Mouse (Mus musculus) testis, adult 2 months (tissue): ENCODE data around the gene She. TPM values are rescaled to one million over a fixed set of nuclear protein-coding genes. Genes with fewer than 3 reads are reported as not detected.
A peak's percentile ranks its signal among the peaks of the same experiment; 100 is the strongest.

Experiments used
- H3K27ac ChIP-seq: fragments of 200-500 bp; 2 replicates; pipeline ENCODE4 v1.5.1; 2012; ENCODE audit warnings: low read depth, low read length; ENCODE audit not compliant: control insufficient read depth, insufficient read depth
- H3K27me3 ChIP-seq: fragments of 200-500 bp; 2 replicates; pipeline ENCODE4 v1.6.1; 2012; ENCODE audit warnings: mild to moderate bottlenecking, low read length, moderate library complexity; ENCODE audit not compliant: control insufficient read depth, insufficient read depth
- H3K36me3 ChIP-seq: fragments of 200-500 bp; 2 replicates; pipeline ENCODE4 v1.6.1; 2012; ENCODE audit warnings: mild to moderate bottlenecking, low read length; ENCODE audit not compliant: control insufficient read depth, insufficient read depth
- H3K4me1 ChIP-seq: fragments of 200-500 bp; 2 replicates; pipeline ENCODE4 v1.6.1; 2012; ENCODE audit warnings: low read length; ENCODE audit not compliant: control insufficient read depth, insufficient read depth
- H3K4me3 ChIP-seq: fragments of 200-500 bp; 2 replicates; pipeline ENCODE4 v1.5.1; 2012; ENCODE audit warnings: low read depth, mild to moderate bottlenecking, low read length, moderate library complexity, mixed read lengths; ENCODE audit not compliant: control insufficient read depth
- CTCF ChIP-seq: fragments of 200-500 bp; IDR thresholded peaks from 2 replicates; pipeline ENCODE4 v1.5.1; 2012; ENCODE audit warnings: low read depth, mild to moderate bottlenecking, inconsistent platforms, low read length, moderate library complexity; ENCODE audit not compliant: control insufficient read depth, insufficient read depth, insufficient replicate concordance
- POLR2A ChIP-seq: fragments of 200-500 bp; IDR thresholded peaks from 2 replicates; pipeline ENCODE4 v1.6.1; 2012; ENCODE audit warnings: low read depth, mild to moderate bottlenecking, inconsistent platforms, low read length, moderate library complexity; ENCODE audit not compliant: control insufficient read depth
- polyA plus RNA-seq: library from polyadenylated mRNA; depleted of rRNA; stranded (reverse); fragments of >200 nt; gene quantifications from 2 replicates; pipeline ENCODE4 v1.2.3, GENCODE M21; 2012

She gene
- polyA plus RNA-seq, 1 experiment, result 0.12 TPM

DNA sequence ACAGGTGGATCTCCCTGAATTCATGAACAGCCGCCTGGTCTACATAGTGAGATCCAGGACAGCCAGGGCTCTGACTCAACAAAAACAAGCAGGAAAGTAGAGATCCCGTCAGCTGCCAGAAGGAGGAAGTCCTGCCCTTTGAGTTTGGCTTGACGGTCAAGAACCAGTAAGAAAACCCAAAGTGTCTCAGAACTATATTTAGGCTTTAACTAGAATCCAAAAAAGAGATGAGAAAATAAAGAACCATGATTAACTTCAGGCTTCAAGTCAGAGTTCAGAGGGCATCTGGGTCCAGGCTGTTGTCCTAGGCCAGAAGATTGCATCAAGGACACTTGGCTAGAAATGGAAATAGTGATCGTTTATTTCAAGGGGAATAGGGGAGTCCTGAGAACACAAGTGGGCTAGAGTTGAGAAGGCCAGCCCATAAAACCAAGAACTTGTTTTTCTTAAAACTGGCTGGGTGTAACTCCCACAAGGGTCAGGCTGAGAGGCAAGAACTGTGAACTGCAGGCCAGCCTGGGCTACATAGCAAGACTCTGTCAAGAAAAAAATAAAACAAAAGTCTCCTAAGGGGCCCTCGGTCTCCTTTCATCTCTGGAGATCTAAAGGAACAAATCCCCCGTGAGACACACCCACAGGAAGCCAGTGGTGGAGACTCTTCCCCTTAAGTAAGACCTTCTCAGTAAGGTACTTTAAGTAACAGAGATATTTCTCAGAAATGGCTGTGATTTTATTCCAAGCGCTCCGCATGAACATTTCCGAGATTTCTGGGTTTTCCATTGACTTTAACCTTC lies 32.7 kb downstream of the She start:
- TF ChIP-seq CTCF, result no peak
- TF ChIP-seq POLR2A, result no peak
- Histone ChIP-seq H3K27me3 (no peaks in the 10 kb centered on the region), H3K4me3 (no peak overlapping the region), H3K4me1 (peaks cover 3% of the 10 kb centered on the region), H3K27ac (peak overlapping the region; percentile 7; the same call in 1 of the 2 replicates), H3K36me3 (no peaks in the 10 kb centered on the region)

DNA sequence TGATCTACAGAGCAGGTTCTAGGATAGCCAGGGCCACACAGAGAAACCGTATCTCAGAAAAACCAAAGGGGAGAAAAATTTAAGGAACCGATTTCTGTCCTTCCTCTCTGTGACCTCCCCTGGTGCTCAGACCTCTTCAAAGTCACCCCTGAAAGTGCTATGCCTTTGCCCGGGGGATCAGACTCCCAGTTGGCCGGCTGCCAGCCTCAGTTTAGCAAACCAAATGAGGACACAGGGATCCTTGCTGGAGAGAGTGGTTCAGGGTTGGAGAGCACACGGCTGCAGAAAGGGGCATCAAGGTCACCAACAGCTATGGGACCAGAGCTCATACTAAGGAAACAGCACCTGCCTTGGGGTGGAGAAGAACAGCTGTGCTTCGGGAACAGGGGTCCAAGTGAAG lies 33.9 kb downstream of the She start:
- Histone ChIP-seq H3K4me3 (no peak overlapping the region), H3K27ac (no peak overlapping the region), H3K36me3 (no peaks in the 10 kb centered on the region), H3K27me3 (no peaks in the 10 kb centered on the region), H3K4me1 (peaks cover 3% of the 10 kb centered on the region)
- TF ChIP-seq CTCF (no peak), POLR2A (no peak)

DNA sequence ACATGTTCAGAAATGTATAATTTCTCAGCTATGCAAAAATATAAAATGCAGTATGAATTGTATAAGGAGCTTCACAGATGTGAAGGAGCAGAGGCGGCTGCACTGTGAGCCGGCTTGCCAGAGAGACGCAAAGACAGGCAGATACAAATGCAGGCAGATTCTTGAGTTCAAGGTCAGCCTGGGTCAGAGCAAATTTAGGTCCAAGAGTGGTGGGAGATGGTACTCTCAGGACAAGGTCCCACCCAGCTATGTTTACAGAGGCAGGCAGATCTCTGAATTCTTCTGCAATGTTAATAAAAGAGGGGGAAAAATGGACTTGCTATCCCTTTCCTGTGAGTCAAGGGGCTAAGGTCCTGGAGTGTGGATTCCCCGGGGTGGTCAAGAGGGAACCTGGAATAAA lies 34.6 kb downstream of the She start:
- TF ChIP-seq POLR2A (no peak), CTCF (no peak)
- Histone ChIP-seq H3K4me3 (no peak overlapping the region), H3K36me3 (no peaks in the 10 kb centered on the region), H3K27me3 (no peaks in the 10 kb centered on the region), H3K4me1 (peaks cover 3% of the 10 kb centered on the region), H3K27ac (no peak overlapping the region)

DNA sequence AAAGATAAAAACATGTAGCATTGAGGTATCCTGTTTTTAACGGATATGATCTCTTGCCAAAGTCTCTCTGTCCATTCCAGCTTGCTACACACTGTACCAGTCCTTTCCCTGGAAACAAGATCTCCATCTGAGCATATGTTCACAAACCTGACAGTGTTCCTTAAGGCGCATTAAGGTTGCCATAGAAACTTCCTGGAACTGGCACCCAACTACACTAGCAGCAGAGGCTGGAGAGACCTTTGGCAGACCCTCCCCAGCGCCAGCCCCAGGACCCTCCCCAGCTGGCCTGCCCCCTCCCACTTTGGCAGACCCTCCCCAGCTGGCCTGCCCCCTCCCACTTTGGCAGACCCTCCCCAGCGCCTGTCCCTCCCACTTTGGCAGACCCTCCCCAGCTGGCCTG lies 36.5 kb downstream of the She start:
- H3K27me3 ChIP-seq, result no peaks in the 10 kb centered on the region
- no peak overlapping the region for H3K27ac ChIP-seq

DNA sequence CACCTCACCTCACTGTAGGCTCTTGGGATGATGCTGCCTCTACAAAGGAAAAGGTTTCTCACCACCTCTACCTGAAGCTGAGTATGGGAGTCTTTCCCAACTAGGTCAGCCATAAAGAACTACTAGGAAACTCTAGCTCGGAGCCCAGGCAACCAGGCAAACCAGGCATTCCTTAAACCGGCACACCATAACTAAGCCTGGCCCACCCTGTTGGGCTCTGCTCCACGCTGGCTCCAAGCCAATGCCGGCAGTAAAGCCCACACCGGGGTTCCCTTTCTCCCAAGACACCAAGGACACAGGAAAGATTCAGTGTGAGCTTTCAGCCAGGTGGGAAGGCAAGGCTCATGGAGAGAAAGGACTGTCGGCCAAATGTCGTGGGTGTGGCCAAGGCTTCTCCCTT lies 37.2 kb downstream of the She start:
- no peaks in the 10 kb centered on the region for H3K36me3 ChIP-seq
- peaks cover 3% of the 10 kb centered on the region for H3K4me1 ChIP-seq
- no peak overlapping the region for H3K27ac ChIP-seq
- H3K4me3 ChIP-seq, result no peak overlapping the region
- H3K27me3 ChIP-seq, result no peaks in the 10 kb centered on the region
- TF ChIP-seq POLR2A (no peak), CTCF (no peak)

More for the DNA sequence above, 36.5 kb downstream of the She start:
- H3K36me3 ChIP-seq, result no peaks in the 10 kb centered on the region
- peaks cover 3% of the 10 kb centered on the region for H3K4me1 ChIP-seq
- no peak overlapping the region for H3K4me3 ChIP-seq
- TF ChIP-seq CTCF (no peak), POLR2A (no peak)

DNA sequence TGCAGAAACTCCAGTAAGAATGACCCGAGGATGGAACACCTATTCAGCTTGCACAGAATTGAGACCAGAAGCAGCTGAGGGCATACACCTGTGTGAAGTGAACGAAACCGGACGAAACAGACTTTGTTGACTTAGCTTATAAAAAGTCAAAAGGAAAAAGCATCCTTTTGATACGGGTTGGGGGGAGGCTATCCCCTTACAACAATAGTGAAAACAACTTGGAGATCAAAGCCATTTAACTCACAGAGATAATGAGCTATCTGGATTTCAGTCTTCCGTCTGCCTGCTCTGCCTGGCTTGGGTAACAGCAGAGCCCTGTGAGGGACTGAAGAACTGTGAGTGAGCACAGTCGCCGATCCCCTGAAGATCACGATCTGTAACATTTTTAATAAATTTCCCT lies 37.8 kb downstream of the She start:
- H3K36me3 ChIP-seq, result no peaks in the 10 kb centered on the region
- H3K27me3 ChIP-seq, result no peaks in the 10 kb centered on the region
- no peak for TF ChIP-seq CTCF
- no peak for TF ChIP-seq POLR2A
- peaks cover 3% of the 10 kb centered on the region for H3K4me1 ChIP-seq
- no peak overlapping the region for H3K4me3 ChIP-seq
- H3K27ac ChIP-seq, result no peak overlapping the region

DNA sequence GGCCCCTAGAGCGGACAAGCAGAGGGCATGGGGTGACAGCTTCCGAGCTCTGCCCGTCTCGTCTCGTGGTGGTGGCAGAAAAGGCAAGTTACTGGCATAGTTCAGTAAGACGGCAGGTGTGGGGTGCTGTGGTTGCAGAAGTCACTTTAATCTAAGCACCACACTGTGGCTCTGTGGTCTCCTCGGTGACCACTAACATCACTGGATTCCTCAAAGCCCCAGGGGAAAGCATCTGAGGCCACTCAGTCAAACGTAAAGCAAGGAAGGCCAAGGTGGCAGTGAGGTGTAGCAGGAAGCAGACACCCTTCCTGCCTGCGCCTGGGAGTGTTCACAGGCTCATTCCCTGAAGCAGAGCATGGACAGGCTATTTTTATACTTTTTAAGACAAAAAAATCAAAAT lies 38.4 kb downstream of the She start:
- TF ChIP-seq CTCF (no peak), POLR2A (no peak)
- H3K4me1 ChIP-seq, result peaks cover 3% of the 10 kb centered on the region
- no peaks in the 10 kb centered on the region for H3K36me3 ChIP-seq
- H3K27me3 ChIP-seq, result no peaks in the 10 kb centered on the region
- no peak overlapping the region for H3K27ac ChIP-seq
- no peak overlapping the region for H3K4me3 ChIP-seq
